In the genomic region with DNA sequence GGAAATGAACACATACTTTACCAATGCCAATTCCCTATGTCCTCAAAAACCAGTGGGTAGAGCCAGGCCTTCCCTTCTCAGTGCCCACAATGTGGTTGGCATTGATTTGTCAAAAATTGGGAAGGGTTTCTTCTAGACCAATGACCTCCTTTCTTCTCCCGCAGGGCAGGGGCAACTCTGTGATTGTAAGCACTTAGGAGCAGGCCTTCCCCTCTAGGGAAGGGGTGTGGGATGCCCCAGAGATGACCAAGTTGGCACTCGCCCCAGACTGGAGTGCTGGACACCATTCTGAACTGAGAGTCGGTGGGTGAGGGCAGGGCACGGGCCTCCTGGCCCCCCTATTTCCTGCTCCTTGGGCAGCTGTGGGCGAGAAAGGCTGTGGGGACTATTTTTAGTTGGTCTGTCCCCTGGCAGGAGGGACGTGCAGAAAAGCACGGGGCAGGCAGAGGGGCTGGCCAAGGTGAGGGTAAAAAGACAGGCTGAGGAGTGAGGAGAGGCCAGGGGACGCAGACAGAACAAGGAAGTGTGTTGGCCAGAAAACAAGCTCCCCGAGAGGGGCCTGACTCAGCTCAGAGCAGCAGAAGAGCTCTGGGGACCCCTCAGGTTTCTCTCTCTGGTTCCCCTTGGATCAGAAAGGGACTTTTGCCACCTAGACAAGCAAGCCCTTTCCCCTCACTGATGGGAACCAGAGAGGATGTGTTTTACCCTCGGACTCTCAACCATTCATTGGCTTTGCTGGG, we compare ENCODE assay signal across 8 mouse cellular contexts. TPM values are rescaled to one million over a fixed set of nuclear protein-coding genes. Genes with fewer than 3 reads are reported as not detected.
DNase-seq lines count a peak whose midpoint lies in the region; ATAC-seq and TF ChIP-seq lines count a peak whose summit lies in the region.

No protein-coding gene starts in this region.

- H3K9me3 ChIP-seq in intestine, postnatal 0 days (ENCODE audit: control insufficient read depth): no peaks in the 10 kb centered on the region
- no peaks in the 10 kb centered on the region for H3K9me3 ChIP-seq in neural tube, embryonic 13.5 days

- no peak overlapping the region for H3K4me3 ChIP-seq in intestine, postnatal 0 days (ENCODE audit: low read depth, low read length)
- no peak overlapping the region for H3K4me3 ChIP-seq in neural tube, embryonic 13.5 days

- peak overlapping the region; percentile 30; the same call in 1 of the 2 replicates for H3K4me2 ChIP-seq in intestine, postnatal 0 days (replicated peaks; ENCODE audit: low read depth)
- H3K4me2 ChIP-seq in neural tube, embryonic 13.5 days: peak overlapping the region; percentile 76; the same call in 1 of the 2 replicates

- no peaks in the 10 kb centered on the region for H3K36me3 ChIP-seq in intestine, postnatal 0 days (ENCODE audit: control insufficient read depth, insufficient read depth)
- H3K36me3 ChIP-seq in neural tube, embryonic 13.5 days: no peaks in the 10 kb centered on the region

- H3K4me1 ChIP-seq in intestine, postnatal 0 days (replicated peaks; ENCODE audit: control insufficient read depth, insufficient read depth, low read length): peaks cover 43% of the 10 kb centered on the region
- H3K4me1 ChIP-seq in neural tube, embryonic 13.5 days (replicated peaks): peaks cover 78% of the 10 kb centered on the region

- no peak overlapping the region for H3K9ac ChIP-seq in intestine, postnatal 0 days (ENCODE audit: low read depth, low read length)
- H3K9ac ChIP-seq in neural tube, embryonic 13.5 days: peak overlapping the region; percentile 79

- WGBS in intestine, postnatal 0 days: 27% methylated on average over 10 of the region's 10 CpGs
- WGBS in neural tube, embryonic 13.5 days: 35% methylated on average over 10 of the region's 10 CpGs

- no peak for ATAC-seq in intestine, postnatal 0 days
- no peak for ATAC-seq in neural tube, embryonic 13.5 days (ENCODE audit: low read depth)

- H3K27me3 ChIP-seq in intestine, postnatal 0 days (replicated peaks; ENCODE audit: control insufficient read depth, insufficient read depth, low read length): no peaks in the 10 kb centered on the region
- no peaks in the 10 kb centered on the region for H3K27me3 ChIP-seq in neural tube, embryonic 13.5 days

- no peak for TF ChIP-seq CTCF in intestine, postnatal 0 days (IDR thresholded peaks at IDR 0.05; ENCODE audit: low read depth)

- H3K27ac ChIP-seq in intestine, postnatal 0 days (ENCODE audit: low read depth, low read length): no peak overlapping the region; the same call in 1 of the 2 replicates
- H3K27ac ChIP-seq in neural tube, embryonic 13.5 days (replicated peaks): peak overlapping the region; percentile 79

- DNase-seq in adrenal gland, postnatal 14 days: peak; percentile 55
- no peak for DNase-seq in adrenal gland, postnatal 4 days (ENCODE audit: low spot score in 2 of 2)
- peak; percentile 9 for DNase-seq in thymus, postnatal 14 days
- no peak for DNase-seq in thymus, postnatal 36 days
- DNase-seq in T-cell, adult 2 months (ENCODE audit: low spot score): no peak
- no peak for DNase-seq in yolk sac, embryonic 10.5 days (ENCODE audit: low spot score)

RNA-seq across cellular contexts. Expression of a gene that starts 3.3 kb away (rescaled TPM):
- total RNA-seq in adrenal gland, postnatal 14 days (2021): 24.5 and 29.3 TPM in 2 replicates
- total RNA-seq in adrenal gland, postnatal 4 days (2021): 10 to 100 TPM; 46.4 to 50.6 TPM
- polyA plus RNA-seq in intestine, postnatal 0 days (2015; fragmentation: Nextera tagmentation; extraction: Ambion mirVana): 22.2 and 22.4 TPM in 2 replicates
- 24.0 and 26.7 TPM in 2 replicates for polyA plus RNA-seq in neural tube, embryonic 13.5 days (2015; fragmentation: Nextera tagmentation; extraction: Ambion mirVana)

RNA-seq across cellular contexts. Expression of a gene that starts 23.3 kb away (rescaled TPM):
- total RNA-seq in adrenal gland, postnatal 14 days (2021): 3.5 and 5.8 TPM in 2 replicates
- total RNA-seq in adrenal gland, postnatal 4 days (2021): 1 to 10 TPM; 7.5 to 9.1 TPM
- polyA plus RNA-seq in intestine, postnatal 0 days (2015; fragmentation: Nextera tagmentation; extraction: Ambion mirVana): 4.0 and 4.5 TPM in 2 replicates
- 4.2 and 4.7 TPM in 2 replicates for polyA plus RNA-seq in neural tube, embryonic 13.5 days (2015; fragmentation: Nextera tagmentation; extraction: Ambion mirVana)

RNA-seq across cellular contexts. Expression of a gene that starts 51.9 kb away (rescaled TPM):
- total RNA-seq in adrenal gland, postnatal 14 days (2021): not detected in 2 replicates
- total RNA-seq in adrenal gland, postnatal 4 days (2021): 1 to 10 TPM in 1 of 2 experiments, under 1 TPM in 1; 0.50 to 1.0 TPM
- polyA plus RNA-seq in intestine, postnatal 0 days (2015; fragmentation: Nextera tagmentation; extraction: Ambion mirVana): 0.61 and 0.80 TPM in 2 replicates
- 1.4 and 1.5 TPM in 2 replicates for polyA plus RNA-seq in neural tube, embryonic 13.5 days (2015; fragmentation: Nextera tagmentation; extraction: Ambion mirVana)

Comparison
In these comparisons a context has a peak if more than half of its experiments do, and no peak if none do; other contexts are left out.
1. DNase-seq: peak in adrenal gland, postnatal 14 days (single experiment) and thymus, postnatal 14 days (single experiment); none in adrenal gland, postnatal 4 days (0 of 2), thymus, postnatal 36 days (0 of 2), T-cell, adult 2 months (single experiment) and yolk sac, embryonic 10.5 days (single experiment).